Mouse (Mus musculus): ENCODE data around the gene Tbx15. TPM values are rescaled to one million over a fixed set of nuclear protein-coding genes. Genes with fewer than 3 reads are reported as not detected.

Tbx15 gene
- polyA plus RNA-seq, 1 experiment: 2.7 TPM

DNA sequence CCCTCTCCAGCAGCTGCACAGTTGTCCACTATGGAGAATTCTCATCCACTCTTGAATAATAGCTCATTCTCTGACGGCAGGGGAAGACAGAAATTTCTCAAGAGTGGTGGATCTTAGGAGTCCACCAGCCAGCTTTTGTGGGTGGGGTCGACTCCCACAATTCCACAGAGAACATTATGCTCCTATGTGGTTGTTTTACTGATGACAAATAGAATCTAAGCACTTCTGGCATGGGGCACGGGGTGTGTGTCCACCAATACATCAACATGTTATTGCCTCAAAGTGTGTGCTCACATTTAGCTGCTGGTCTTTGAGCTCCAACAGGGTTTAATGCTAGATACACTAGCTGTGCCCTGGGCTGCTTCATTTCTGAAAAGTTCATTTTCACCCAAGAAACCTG, 6.4 kb downstream of the Tbx15 start:
- WGBS: 27% methylated on average over 3 of the region's 3 CpGs
- H3K4me1 ChIP-seq (ENCODE audit: control insufficient read depth, insufficient read depth, low read length): no peaks in the 10 kb centered on the region
- H3K4me3 ChIP-seq (replicated peaks; ENCODE audit: control insufficient read depth, low read depth, low read length): no peak overlapping the region
- H3K27ac ChIP-seq (ENCODE audit: control insufficient read depth, insufficient read depth, low read depth, low read length, poor library complexity): no peak overlapping the region
- TF ChIP-seq CTCF (IDR thresholded peaks at IDR 0.05; ENCODE audit: control insufficient read depth, insufficient read depth, low read length) (no peak), POLR2A (IDR thresholded peaks at IDR 0.05; ENCODE audit: borderline replicate concordance, control insufficient read depth, low read depth, low read length) (no peak)

DNA sequence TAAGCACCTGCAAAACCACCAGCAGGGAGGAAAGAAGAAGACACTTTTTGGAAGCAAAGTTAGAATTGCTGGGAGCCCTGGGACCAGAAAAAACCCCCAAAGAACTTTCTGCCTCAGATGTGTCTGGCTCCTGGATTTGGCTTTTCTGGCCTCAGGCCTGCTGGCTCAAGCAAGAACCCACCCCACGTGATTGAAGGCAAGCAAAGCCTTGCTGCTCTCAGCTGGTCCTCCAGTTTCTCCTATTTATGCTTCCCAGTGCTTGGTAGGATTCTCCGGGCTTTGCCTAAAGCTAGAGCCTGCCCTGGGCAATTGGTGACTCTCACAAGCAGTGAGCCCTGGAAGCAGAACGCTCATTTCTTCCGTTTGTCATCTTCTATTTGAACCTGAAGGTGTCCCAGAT, 7.4 kb downstream of the Tbx15 start:
- WGBS: 10% methylated on average over 4 of the region's 4 CpGs
- Histone ChIP-seq H3K4me3 (replicated peaks; ENCODE audit: control insufficient read depth, low read depth, low read length) (no peak overlapping the region), H3K27ac (ENCODE audit: control insufficient read depth, insufficient read depth, low read depth, low read length, poor library complexity) (no peak overlapping the region), H3K4me1 (ENCODE audit: control insufficient read depth, insufficient read depth, low read length) (no peaks in the 10 kb centered on the region)
- no peak for TF ChIP-seq CTCF (IDR thresholded peaks at IDR 0.05; ENCODE audit: control insufficient read depth, insufficient read depth, low read length)
- no peak for TF ChIP-seq POLR2A (IDR thresholded peaks at IDR 0.05; ENCODE audit: borderline replicate concordance, control insufficient read depth, low read depth, low read length)

- H3K4me3 ChIP-seq (replicated peaks; ENCODE audit: control insufficient read depth, low read depth, low read length): no peak overlapping the region
- no peaks in the 10 kb centered on the region for H3K4me1 ChIP-seq (ENCODE audit: control insufficient read depth, insufficient read depth, low read length)
- 5% methylated on average over 28 of the region's 28 CpGs for WGBS
- H3K27ac ChIP-seq (ENCODE audit: control insufficient read depth, insufficient read depth, low read depth, low read length, poor library complexity): no peak overlapping the region
- TF ChIP-seq POLR2A (IDR thresholded peaks at IDR 0.05; ENCODE audit: borderline replicate concordance, control insufficient read depth, low read depth, low read length): no peak
Measured at GRCm38 (mm10) chr3:99247996-99248801, 8.0 kb downstream of the Tbx15 start.

- TF ChIP-seq CTCF (IDR thresholded peaks at IDR 0.05; ENCODE audit: control insufficient read depth, insufficient read depth, low read length) (no peak), POLR2A (IDR thresholded peaks at IDR 0.05; ENCODE audit: borderline replicate concordance, control insufficient read depth, low read depth, low read length) (no peak)
- Histone ChIP-seq H3K4me3 (replicated peaks; ENCODE audit: control insufficient read depth, low read depth, low read length) (no peak overlapping the region), H3K4me1 (ENCODE audit: control insufficient read depth, insufficient read depth, low read length) (no peaks in the 10 kb centered on the region), H3K27ac (ENCODE audit: control insufficient read depth, insufficient read depth, low read depth, low read length, poor library complexity) (no peak overlapping the region)
- WGBS: 4% methylated on average over 25 of the region's 25 CpGs
Measured at GRCm38 (mm10) chr3:99248831-99249550, 8.8 kb downstream of the Tbx15 start.

- no peak overlapping the region for H3K27ac ChIP-seq (ENCODE audit: control insufficient read depth, insufficient read depth, low read depth, low read length, poor library complexity)
- 7% methylated on average over 11 of the region's 11 CpGs for WGBS
- TF ChIP-seq CTCF (IDR thresholded peaks at IDR 0.05; ENCODE audit: control insufficient read depth, insufficient read depth, low read length): no peak
- no peaks in the 10 kb centered on the region for H3K4me1 ChIP-seq (ENCODE audit: control insufficient read depth, insufficient read depth, low read length)
- H3K4me3 ChIP-seq (replicated peaks; ENCODE audit: control insufficient read depth, low read depth, low read length): no peak overlapping the region
Measured at GRCm38 (mm10) chr3:99249551-99249870, 9.3 kb downstream of the Tbx15 start.

- no peak for TF ChIP-seq CTCF (IDR thresholded peaks at IDR 0.05; ENCODE audit: control insufficient read depth, insufficient read depth, low read length)
- Histone ChIP-seq H3K27ac (ENCODE audit: control insufficient read depth, insufficient read depth, low read depth, low read length, poor library complexity) (no peak overlapping the region; the same call in 1 of the 2 replicates), H3K4me3 (replicated peaks; ENCODE audit: control insufficient read depth, low read depth, low read length) (no peak overlapping the region), H3K4me1 (ENCODE audit: control insufficient read depth, insufficient read depth, low read length) (no peaks in the 10 kb centered on the region)
- WGBS: 1% methylated on average over 6 of the region's 6 CpGs
Measured at GRCm38 (mm10) chr3:99249906-99250305, 9.7 kb downstream of the Tbx15 start.

- Histone ChIP-seq H3K4me1 (ENCODE audit: control insufficient read depth, insufficient read depth, low read length) (no peaks in the 10 kb centered on the region), H3K4me3 (replicated peaks; ENCODE audit: control insufficient read depth, low read depth, low read length) (no peak overlapping the region), H3K27ac (ENCODE audit: control insufficient read depth, insufficient read depth, low read depth, low read length, poor library complexity) (no peak overlapping the region)
- TF ChIP-seq CTCF (IDR thresholded peaks at IDR 0.05; ENCODE audit: control insufficient read depth, insufficient read depth, low read length) (no peak), POLR2A (IDR thresholded peaks at IDR 0.05; ENCODE audit: borderline replicate concordance, control insufficient read depth, low read depth, low read length) (no peak)
- WGBS: 22% methylated on average over 6 of the region's 6 CpGs
Measured at GRCm38 (mm10) chr3:99251271-99252165, 11.3 kb downstream of the Tbx15 start.

- TF ChIP-seq POLR2A (IDR thresholded peaks at IDR 0.05; ENCODE audit: borderline replicate concordance, control insufficient read depth, low read depth, low read length): no peak
- no peak for TF ChIP-seq CTCF (IDR thresholded peaks at IDR 0.05; ENCODE audit: control insufficient read depth, insufficient read depth, low read length)
- H3K4me1 ChIP-seq (ENCODE audit: control insufficient read depth, insufficient read depth, low read length): no peaks in the 10 kb centered on the region
- H3K4me3 ChIP-seq (replicated peaks; ENCODE audit: control insufficient read depth, low read depth, low read length): no peak overlapping the region
- H3K27ac ChIP-seq (ENCODE audit: control insufficient read depth, insufficient read depth, low read depth, low read length, poor library complexity): no peak overlapping the region
- WGBS: 8% methylated on average over 16 of the region's 16 CpGs
Measured at GRCm38 (mm10) chr3:99252461-99253091, 12.4 kb downstream of the Tbx15 start.

Data from bone marrow, adult 2 months (tissue).